Mouse (Mus musculus) kidney, adult 2 months (tissue): ENCODE measurements around the gene Rpl6.

Source experiments
- CTCF ChIP-seq: fragments of 200-500 bp; conservative IDR thresholded peaks from 2 replicates; pipeline ENCODE4 v1.5.1; 2011; ENCODE audit warnings: low read depth, mild to moderate bottlenecking, control low read depth, low read length, moderate library complexity, mixed read lengths; ENCODE audit not compliant: insufficient read depth, insufficient read length
- POLR2A ChIP-seq: fragments of 200-500 bp; IDR thresholded peaks from one replicate; pipeline ENCODE4 v1.6.1; 2011; ENCODE audit warnings: low read depth, low read length, control low read depth

DNA sequence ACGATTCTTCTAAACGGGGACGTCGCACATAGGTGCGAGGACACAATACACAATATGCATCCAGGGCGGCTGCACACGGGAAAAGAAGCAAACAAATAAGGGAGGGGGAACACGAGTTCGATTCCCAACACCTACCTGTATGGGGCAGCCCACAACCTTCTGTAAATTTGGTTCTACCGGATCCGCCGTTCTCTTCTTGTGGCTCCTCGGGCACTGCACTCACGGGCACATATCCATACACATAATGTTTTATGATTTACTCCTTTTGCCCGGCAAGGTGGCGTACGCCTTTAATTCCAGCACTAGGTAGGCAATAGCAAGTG is 12.7 kb upstream of the Rpl6 start:
- TF ChIP-seq CTCF (no peak), POLR2A (no peak)
